Mouse (Mus musculus) intestine, embryonic 16.5 days (tissue): ENCODE data around the gene Myl7. TPM values are rescaled to one million over a fixed set of nuclear protein-coding genes. Genes with fewer than 3 reads are reported as not detected.
"Not testable (repeated sequence)": the region's sequence is repeated elsewhere in the genome, so short reads cannot be mapped to it uniquely, and the experiment has no call there.

Experiments
- ATAC-seq: fragments of 200-750 bp; cut with Nextera tagmentation; 2 replicates; pipeline ENCODE4 v1.8.0; 2017; ENCODE audit warnings: moderate TSS enrichment, moderate library complexity
- H3K27ac ChIP-seq: fragments of 300-500 bp; sonication (generic); 2 replicates; pipeline ENCODE4 v1.5.1; 2014; ENCODE audit warnings: mild to moderate bottlenecking, low read length
- H3K27me3 ChIP-seq: fragments of 300-500 bp; sonication (generic); replicated peaks from 2 replicates; pipeline ENCODE4 v1.6.1; 2014; ENCODE audit warnings: low read length, control low read depth, mixed read lengths; ENCODE audit not compliant: control insufficient read depth, insufficient read depth
- H3K36me3 ChIP-seq: fragments of 300-500 bp; sonication (generic); 2 replicates; pipeline ENCODE4 v1.6.1; 2014; ENCODE audit warnings: low read length, control low read depth; ENCODE audit not compliant: control insufficient read depth, insufficient read depth
- H3K4me1 ChIP-seq: fragments of 300-500 bp; sonication (generic); 2 replicates; pipeline ENCODE4 v1.6.1; 2014; ENCODE audit warnings: low read length, control low read depth, mixed read lengths; ENCODE audit not compliant: control insufficient read depth, insufficient read depth
- H3K4me2 ChIP-seq: fragments of 300-500 bp; sonication (generic); 2 replicates; pipeline ENCODE4 v1.6.1; 2014; ENCODE audit warnings: low read depth, low read length, control low read depth
- H3K4me3 ChIP-seq: fragments of 300-500 bp; sonication (generic); 2 replicates; pipeline ENCODE4 v1.5.1; 2014; ENCODE audit warnings: mild to moderate bottlenecking, low read length
- H3K9ac ChIP-seq: fragments of 300-500 bp; sonication (generic); 2 replicates; pipeline ENCODE4 v1.6.1; 2014; ENCODE audit warnings: low read depth, low read length
- H3K9me3 ChIP-seq: fragments of 300-500 bp; sonication (generic); 2 replicates; pipeline ENCODE4 v1.6.1; 2016; ENCODE audit warnings: low read length, control low read depth; ENCODE audit not compliant: control insufficient read depth
- WGBS: fragments of 180-500 bp; shearing (Covaris S2); extraction: QIAGEN DNeasy Blood & Tissue Kit; methylation state at CpG from one replicate; pipeline ENCODE4 v1.1.7; 2014; 5-methylcytosine and 5-hydroxymethylcytosine counted together
- polyA plus RNA-seq: library from polyadenylated mRNA; unstranded; fragments of >200 nt; fragmentation: Nextera tagmentation; extraction: Ambion mirVana; gene quantifications from 2 replicates; pipeline ENCODE4 v1.2.1, GENCODE M21; 2015

The Myl7 gene
- polyA plus RNA-seq, result 75.3 and 88.3 TPM in 2 replicates

- Histone ChIP-seq H3K27me3 (no peaks in the 10 kb centered on the region), H3K36me3 (no peaks in the 10 kb centered on the region), H3K4me3 (peak within 1 kb of the TSS; percentile 24), H3K9me3 (no peaks in the 10 kb centered on the region), H3K9ac (peak within 1 kb of the TSS; percentile 38), H3K4me1 (peaks cover 61% of the 10 kb centered on the region), H3K27ac (no peak within 1 kb of the TSS; the same call in 1 of the 2 replicates), H3K4me2 (peak within 1 kb of the TSS; percentile 39)
- WGBS, result 46% methylated on average over 5 of the region's 5 CpGs
- no peak for ATAC-seq
These were observed at the start of gene Myl7 for GRCm38 (mm10) chr11:5898531-5898930. Gene Myl7 (minus strand): TSS chr11:5898782.

GRCm38 (mm10) chr11:5947796-5948195, 49.2 kb upstream of the Myl7 start:
- Histone ChIP-seq H3K9ac (0 out of 2 replicates have a peak overlapping the region, but pooled peaks have one; percentile 13), H3K4me2 (no peak overlapping the region), H3K4me1 (peaks cover 18% of the 10 kb centered on the region), H3K27me3 (no peaks in the 10 kb centered on the region), H3K4me3 (no peak overlapping the region), H3K27ac (no peak overlapping the region), H3K36me3 (no peaks in the 10 kb centered on the region), H3K9me3 (no peaks in the 10 kb centered on the region)
- WGBS, result 47% methylated on average over 4 of the region's 4 CpGs
- ATAC-seq, result no peak

GRCm38 (mm10) chr11:5945096-5945495, 46.5 kb upstream of the Myl7 start:
- WGBS, result 77% methylated on average over 2 of the region's 2 CpGs
- Histone ChIP-seq H3K4me2 (no peak overlapping the region), H3K9me3 (no peaks in the 10 kb centered on the region), H3K9ac (no peak overlapping the region), H3K4me1 (peaks cover 18% of the 10 kb centered on the region), H3K4me3 (no peak overlapping the region), H3K36me3 (no peaks in the 10 kb centered on the region), H3K27me3 (no peaks in the 10 kb centered on the region), H3K27ac (no peak overlapping the region)
- ATAC-seq, result no peak

- Histone ChIP-seq H3K4me1 (peaks cover 2% of the 10 kb centered on the region; the same call in 1 of the 2 replicates), H3K4me3 (no peak overlapping the region), H3K27ac (no peak overlapping the region), H3K9ac (no peak overlapping the region), H3K9me3 (no peaks in the 10 kb centered on the region), H3K36me3 (no peaks in the 10 kb centered on the region), H3K27me3 (no peaks in the 10 kb centered on the region), H3K4me2 (no peak overlapping the region)
- no peak for ATAC-seq
- WGBS, result 71% methylated on average over 6 of the region's 6 CpGs
These were observed 44.4 kb upstream of the Myl7 start for GRCm38 (mm10) chr11:5942966-5943365.

GRCm38 (mm10) chr11:5934531-5934930, 35.9 kb upstream of the Myl7 start:
- not testable (repeated sequence) for H3K4me2 ChIP-seq

GRCm38 (mm10) chr11:5931947-5932346, 33.4 kb upstream of the Myl7 start:
- not testable (repeated sequence) for H3K4me3 ChIP-seq, H3K27ac ChIP-seq, H3K9ac ChIP-seq, H3K9me3 ChIP-seq, H3K36me3 ChIP-seq, H3K27me3 ChIP-seq, H3K4me2 ChIP-seq, H3K4me1 ChIP-seq, ATAC-seq
- 91% methylated on average over 6 of the region's 6 CpGs for WGBS

More at GRCm38 (mm10) chr11:5934531-5934930, 35.9 kb upstream of the Myl7 start:
- not testable (repeated sequence) for H3K9me3 ChIP-seq, H3K4me3 ChIP-seq, ATAC-seq, H3K36me3 ChIP-seq, H3K9ac ChIP-seq, H3K27ac ChIP-seq, H3K4me1 ChIP-seq, H3K27me3 ChIP-seq
- WGBS, result 94% methylated on average over 11 of the region's 11 CpGs

GRCm38 (mm10) chr11:5930578-5930977, 32.0 kb upstream of the Myl7 start:
- WGBS, result 83% methylated on average over 1 of the region's 1 CpGs
- H3K9ac ChIP-seq, result no peak overlapping the region
- no peak overlapping the region for H3K4me3 ChIP-seq
- no peak for ATAC-seq
- H3K9me3 ChIP-seq, result no peaks in the 10 kb centered on the region
- no peaks in the 10 kb centered on the region for H3K36me3 ChIP-seq
- no peaks in the 10 kb centered on the region for H3K4me1 ChIP-seq
- H3K27me3 ChIP-seq, result no peaks in the 10 kb centered on the region
- H3K4me2 ChIP-seq, result no peak overlapping the region
- H3K27ac ChIP-seq, result no peak overlapping the region

GRCm38 (mm10) chr11:5926696-5927220, 28.2 kb upstream of the Myl7 start:
- Histone ChIP-seq H3K27ac (no peak overlapping the region), H3K4me2 (no peak overlapping the region), H3K36me3 (no peaks in the 10 kb centered on the region), H3K27me3 (no peaks in the 10 kb centered on the region), H3K9me3 (no peaks in the 10 kb centered on the region), H3K9ac (no peak overlapping the region), H3K4me1 (no peaks in the 10 kb centered on the region), H3K4me3 (no peak overlapping the region)
- 80% methylated on average over 3 of the region's 3 CpGs for whole genome bisulfite sequencing
- no peak for ATAC-seq

- H3K27me3 ChIP-seq, result no peaks in the 10 kb centered on the region
- H3K27ac ChIP-seq, result no peak overlapping the region
- no peak overlapping the region for H3K4me2 ChIP-seq
- ATAC-seq, result no peak
- H3K9me3 ChIP-seq, result no peaks in the 10 kb centered on the region
- no peaks in the 10 kb centered on the region for H3K36me3 ChIP-seq
- no peak overlapping the region for H3K9ac ChIP-seq
- WGBS, result 65% methylated on average over 8 of the region's 8 CpGs
- no peak overlapping the region for H3K4me3 ChIP-seq
- no peaks in the 10 kb centered on the region for H3K4me1 ChIP-seq
These were observed 26.1 kb upstream of the Myl7 start for GRCm38 (mm10) chr11:5924699-5925098.
